Mouse (Mus musculus): Measurements from ENCODE around the gene Sugct.
"Not testable (repeated sequence)": the region's sequence is repeated elsewhere in the genome, so short reads cannot be mapped to it uniquely, and the experiment has no call there.

The Sugct gene

GRCm38 (mm10) chr13:16898084-16898792 lies 797.1 kb downstream of the Sugct start:
- no peak for DNase-seq (ENCODE audit: low spot score)

GRCm38 (mm10) chr13:16878056-16878455 lies 817.3 kb downstream of the Sugct start:
- no peak for DNase-seq (ENCODE audit: low spot score)

GRCm38 (mm10) chr13:16859986-16860385 lies 835.4 kb downstream of the Sugct start:
- DNase-seq (ENCODE audit: low spot score), result no peak

- DNase-seq (ENCODE audit: low spot score), result no peak
These were observed 848.1 kb downstream of the Sugct start for GRCm38 (mm10) chr13:16847236-16847635.

GRCm38 (mm10) chr13:16840994-16841393 lies 854.4 kb downstream of the Sugct start:
- DNase-seq (ENCODE audit: low spot score), result no peak

GRCm38 (mm10) chr13:16838409-16838808 lies 856.9 kb downstream of the Sugct start:
- DNase-seq (ENCODE audit: low spot score), result no peak

GRCm38 (mm10) chr13:16835111-16835510 lies 860.2 kb downstream of the Sugct start:
- no peak for DNase-seq (ENCODE audit: low spot score)

- no peak for DNase-seq (ENCODE audit: low spot score)
These were observed 862.3 kb downstream of the Sugct start for GRCm38 (mm10) chr13:16833069-16833468.

GRCm38 (mm10) chr13:16831840-16832239 lies 863.5 kb downstream of the Sugct start:
- no peak for DNase-seq (ENCODE audit: low spot score)

- not testable (repeated sequence) for DNase-seq (ENCODE audit: low spot score)
These were observed 865.1 kb downstream of the Sugct start for GRCm38 (mm10) chr13:16830291-16830690.

- no peak for DNase-seq (ENCODE audit: low spot score)
These were observed 865.8 kb downstream of the Sugct start for GRCm38 (mm10) chr13:16829589-16829988.

GRCm38 (mm10) chr13:16825619-16826018 lies 869.7 kb downstream of the Sugct start:
- no peak for DNase-seq (ENCODE audit: low spot score)

- no peak for DNase-seq (ENCODE audit: low spot score)
These were observed 873.6 kb downstream of the Sugct start for GRCm38 (mm10) chr13:16821785-16822184.

- no peak for DNase-seq (ENCODE audit: low spot score)
These were observed 877.9 kb downstream of the Sugct start for GRCm38 (mm10) chr13:16817471-16817870.

GRCm38 (mm10) chr13:16816747-16817146 lies 878.6 kb downstream of the Sugct start:
- no peak for DNase-seq (ENCODE audit: low spot score)

- DNase-seq (ENCODE audit: low spot score), result no peak
These were observed 883.1 kb downstream of the Sugct start for GRCm38 (mm10) chr13:16812268-16812667.
